Mouse (Mus musculus) heart, postnatal 0 days (tissue): ENCODE data around the gene Lhb.

ENCODE experiments used
- CTCF ChIP-seq: IDR thresholded peaks from 2 replicates; pipeline ENCODE4 v1.5.1; 2016; ENCODE audit warnings: antibody characterized with exemption, control low read depth, low read depth
- EP300 ChIP-seq: IDR thresholded peaks from 2 replicates; pipeline ENCODE4 v1.6.1; 2016; ENCODE audit warnings: antibody characterized with exemption, low read depth

- TF ChIP-seq CTCF, result no peak
- no peak for TF ChIP-seq EP300
Observed at GRCm38 (mm10) chr7:45417962-45418492, 2.6 kb upstream of the Lhb start.
